Mouse (Mus musculus): ENCODE data around the gene Gm19402. TPM values are rescaled to one million over a fixed set of nuclear protein-coding genes. Genes with fewer than 3 reads are reported as not detected.

The Gm19402 gene
- polyA plus RNA-seq, 1 experiment from 2014 or later = not detected

DNA sequence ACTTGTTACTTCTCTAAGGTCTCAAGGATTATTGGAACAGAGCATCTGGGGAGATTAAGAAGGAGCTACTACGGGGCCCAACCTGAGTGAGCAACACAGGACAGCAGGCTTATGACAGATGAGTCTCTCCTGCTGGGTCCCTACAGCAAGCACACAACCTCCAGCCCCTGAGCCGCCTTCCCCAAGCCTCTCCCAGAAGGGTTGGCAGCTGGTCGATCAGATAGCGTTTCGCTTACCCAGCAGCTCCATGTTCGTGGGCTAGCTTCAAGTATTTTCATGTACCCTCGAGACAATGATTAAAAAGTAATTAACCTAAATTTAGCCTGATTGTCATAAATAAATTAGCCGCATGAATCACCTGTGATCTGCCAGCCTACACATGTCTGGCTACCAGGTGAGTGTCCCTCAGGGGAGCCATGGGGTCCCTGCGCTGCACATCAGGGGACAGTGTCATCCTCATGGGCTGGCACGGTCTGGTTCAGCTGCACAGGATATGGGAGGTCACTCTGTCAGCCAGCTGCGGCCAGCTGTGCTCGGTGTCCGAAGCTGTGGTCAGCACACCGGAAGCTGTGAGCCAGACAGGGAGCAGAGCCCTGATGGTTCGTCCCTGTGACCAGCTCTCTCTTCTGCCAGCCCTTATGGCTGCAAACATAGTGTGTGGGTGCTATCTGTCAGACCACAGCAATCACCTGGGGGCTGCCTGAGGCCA, 32.1 kb downstream of the Gm19402 start:
- H3K4me3 ChIP-seq = no peak overlapping the region
- no peak overlapping the region for H3K27ac ChIP-seq
- 0 out of 2 replicates have a peak, but pooled peaks cover 4% of the 10 kb centered on the region for H3K9me3 ChIP-seq
- H3K36me3 ChIP-seq = no peaks in the 10 kb centered on the region
- 72% methylated on average over 15 of the region's 15 CpGs for WGBS
- DNase-seq (ENCODE audit: low spot score) = no peak
- H3K4me1 ChIP-seq = no peaks in the 10 kb centered on the region
- H3K27me3 ChIP-seq (ENCODE audit: insufficient read depth, poor library complexity, severe bottlenecking) = peaks cover 9% of the 10 kb centered on the region

DNA sequence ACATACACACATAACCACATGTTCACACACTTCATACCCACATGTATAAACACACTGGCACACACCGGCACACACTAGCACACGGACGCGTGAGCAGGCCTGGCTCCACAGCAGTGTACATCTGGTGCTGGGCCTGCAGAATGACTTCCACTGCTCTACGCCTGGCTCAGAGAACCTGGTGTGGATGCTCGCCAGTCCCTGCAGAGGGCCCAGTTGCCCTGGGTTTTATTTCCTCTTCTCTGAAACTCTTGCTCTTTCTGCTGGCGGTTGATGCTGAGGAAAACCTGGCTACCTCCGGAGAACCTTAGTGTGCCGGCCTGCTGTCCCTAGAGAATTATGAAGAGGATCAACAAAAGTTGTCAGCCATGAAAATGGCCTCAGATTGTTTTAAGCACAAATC, 38.5 kb downstream of the Gm19402 start:
- Histone ChIP-seq H3K4me1 (peaks cover 4% of the 10 kb centered on the region; the same call in 1 of the 2 replicates), H3K36me3 (0 out of 2 replicates have a peak, but pooled peaks cover under 1% of the 10 kb centered on the region), H3K4me3 (no peak overlapping the region), H3K9me3 (no peaks in the 10 kb centered on the region), H3K27me3 (ENCODE audit: insufficient read depth, poor library complexity, severe bottlenecking) (no peaks in the 10 kb centered on the region), H3K27ac (no peak overlapping the region)
- no peak for DNase-seq (ENCODE audit: low spot score)
- 85% methylated on average over 9 of the region's 9 CpGs for WGBS

DNA sequence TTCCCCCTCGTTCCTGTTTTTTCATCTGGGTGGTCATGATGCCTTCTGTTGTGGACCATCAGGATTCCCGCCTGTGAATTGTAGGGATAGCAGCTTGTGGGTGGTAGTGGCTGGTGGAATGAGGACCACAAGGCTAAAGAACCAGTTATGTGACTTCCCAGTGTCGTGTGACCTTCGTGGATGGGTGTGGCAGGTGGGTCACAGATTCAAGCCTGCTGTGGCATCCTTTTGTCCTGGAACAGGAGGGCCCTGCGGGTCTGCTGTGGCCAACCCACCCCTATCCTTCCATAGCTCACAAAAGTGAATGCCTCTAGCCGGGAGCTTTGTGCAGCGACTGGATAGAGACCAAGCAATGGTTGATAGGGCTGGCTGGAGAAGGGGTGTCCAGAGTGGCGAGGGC, 42.7 kb downstream of the Gm19402 start:
- no peak for DNase-seq (ENCODE audit: low spot score)
- H3K9me3 ChIP-seq = no peaks in the 10 kb centered on the region
- H3K27ac ChIP-seq = no peak overlapping the region
- no peak overlapping the region for H3K4me3 ChIP-seq
- WGBS = 82% methylated on average over 8 of the region's 8 CpGs
- H3K27me3 ChIP-seq (ENCODE audit: insufficient read depth, poor library complexity, severe bottlenecking) = no peaks in the 10 kb centered on the region
- peaks cover 42% of the 10 kb centered on the region for H3K36me3 ChIP-seq
- peaks cover 4% of the 10 kb centered on the region for H3K4me1 ChIP-seq

DNA sequence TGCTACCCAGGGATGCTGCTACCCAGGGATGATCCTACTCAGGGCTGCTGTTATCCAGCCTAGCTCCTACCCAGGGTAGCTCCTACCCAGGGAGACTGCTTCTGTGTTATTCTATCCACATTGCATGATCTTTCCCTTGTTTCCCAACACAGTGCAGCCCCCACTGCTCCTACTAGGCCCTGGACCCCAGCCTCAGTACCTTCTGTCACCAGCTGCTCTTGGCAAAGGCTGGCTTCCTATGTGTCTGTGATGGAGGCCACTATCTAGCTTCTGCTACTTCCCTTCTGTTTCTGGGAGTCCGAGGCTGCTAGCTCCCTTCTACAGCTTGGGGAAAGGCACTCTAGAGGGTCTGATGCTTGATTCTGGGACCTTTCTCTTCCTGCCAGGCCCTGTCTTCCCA, 43.1 kb downstream of the Gm19402 start:
- Histone ChIP-seq H3K36me3 (peaks cover 46% of the 10 kb centered on the region), H3K9me3 (no peaks in the 10 kb centered on the region), H3K4me1 (peaks cover 4% of the 10 kb centered on the region), H3K27me3 (ENCODE audit: insufficient read depth, poor library complexity, severe bottlenecking) (no peaks in the 10 kb centered on the region), H3K27ac (no peak overlapping the region), H3K4me3 (no peak overlapping the region)
- 64% methylated on average over 1 of the region's 1 CpGs for WGBS
- no peak for DNase-seq (ENCODE audit: low spot score)

DNA sequence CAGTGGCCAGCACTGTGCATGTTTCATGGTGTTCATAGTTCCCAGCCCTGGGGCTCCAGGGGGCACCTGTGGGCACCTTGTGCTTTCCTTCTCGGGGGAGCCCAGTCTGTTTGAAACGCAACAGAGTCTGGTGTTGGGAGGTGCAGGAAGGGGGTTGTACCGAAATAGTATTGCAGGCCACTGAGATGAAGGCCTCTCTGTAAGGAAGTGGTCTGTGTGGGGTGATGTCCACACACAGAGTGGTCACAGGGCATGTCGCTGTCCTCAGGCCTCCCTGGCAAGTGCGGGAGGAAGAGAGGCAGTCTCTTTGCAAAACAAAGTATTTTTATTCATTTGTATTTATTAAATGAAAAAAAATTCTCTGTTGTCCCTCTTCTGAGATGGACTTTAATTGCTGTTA, 45.0 kb downstream of the Gm19402 start:
- WGBS = 79% methylated on average over 5 of the region's 5 CpGs
- H3K4me3 ChIP-seq = no peak overlapping the region
- peaks cover 4% of the 10 kb centered on the region for H3K4me1 ChIP-seq
- H3K27me3 ChIP-seq (ENCODE audit: insufficient read depth, poor library complexity, severe bottlenecking) = no peaks in the 10 kb centered on the region
- no peaks in the 10 kb centered on the region for H3K9me3 ChIP-seq
- no peak for DNase-seq (ENCODE audit: low spot score)
- peaks cover 63% of the 10 kb centered on the region for H3K36me3 ChIP-seq
- H3K27ac ChIP-seq = no peak overlapping the region

DNA sequence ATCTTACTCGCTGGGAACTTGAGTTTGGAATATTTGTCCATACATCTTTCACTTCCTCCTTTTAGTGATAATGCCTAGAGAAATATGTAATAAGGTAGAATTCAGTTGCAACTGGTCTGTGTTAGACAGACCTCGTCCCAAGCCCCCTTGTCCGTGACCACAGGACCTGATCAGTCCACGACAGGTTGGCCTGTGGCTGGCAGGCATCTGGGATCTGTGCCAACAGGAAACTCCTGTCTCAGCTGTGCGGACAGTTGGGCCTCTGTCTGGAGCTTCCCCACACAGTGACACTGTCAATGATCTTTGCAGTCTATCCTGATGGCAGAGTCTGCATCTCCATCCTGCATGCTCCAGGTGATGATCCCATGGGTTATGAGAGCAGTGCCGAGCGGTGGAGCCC, 47.4 kb downstream of the Gm19402 start:
- peaks cover 9% of the 10 kb centered on the region for H3K4me1 ChIP-seq
- H3K4me3 ChIP-seq = no peak overlapping the region
- no peaks in the 10 kb centered on the region for H3K27me3 ChIP-seq (ENCODE audit: insufficient read depth, poor library complexity, severe bottlenecking)
- WGBS = 78% methylated on average over 7 of the region's 7 CpGs
- H3K36me3 ChIP-seq = peaks cover 70% of the 10 kb centered on the region
- no peaks in the 10 kb centered on the region for H3K9me3 ChIP-seq
- no peak overlapping the region for H3K27ac ChIP-seq
- DNase-seq (ENCODE audit: low spot score) = no peak

MicroRNAs encoded within 50 kb of the gene (microRNA counts, 519-probe panel; counts per million panel counts)
- microRNA mmu-miR-1930 = not detected

Small RNA genes lying within 50 kb of the gene (microRNA-seq; reads per million reads assigned to microRNA genes)
- 33.1 reads per million, percentile 39 among the genes with 10 or more reads in this experiment for gene Mir1930

Other genes starting within 250 kb of the Gm19402 start
- 30.7 and 45.6 TPM in 2 replicates for gene Fam207a, start 175.0 kb downstream of the Gm19402 start, polyA plus RNA-seq (2016; fragmentation: Nextera tagmentation; extraction: Ambion mirVana)
- gene Itgb2, start 160.5 kb downstream of the Gm19402 start, polyA plus RNA-seq (2016; fragmentation: Nextera tagmentation; extraction: Ambion mirVana) = 2.4 and 3.6 TPM in 2 replicates
- 94.9 and 97.0 TPM in 2 replicates for gene Pttg1ip, start 109.0 kb downstream of the Gm19402 start, polyA plus RNA-seq (2016; fragmentation: Nextera tagmentation; extraction: Ambion mirVana)
- 235 and 306 TPM in 2 replicates for gene Sumo3, start 84.7 kb downstream of the Gm19402 start, polyA plus RNA-seq (2016; fragmentation: Nextera tagmentation; extraction: Ambion mirVana)
- 2.1 and 2.7 TPM in 2 replicates for gene Gm49325, start 84.6 kb downstream of the Gm19402 start, polyA plus RNA-seq (2016; fragmentation: Nextera tagmentation; extraction: Ambion mirVana)
- gene Ube2g2, start 68.5 kb downstream of the Gm19402 start, polyA plus RNA-seq (2016; fragmentation: Nextera tagmentation; extraction: Ambion mirVana) = 83.1 and 92.1 TPM in 2 replicates
- 0.14 and 0.38 TPM in 2 replicates for gene Tspear, start 4.2 kb downstream of the Gm19402 start, polyA plus RNA-seq (2016; fragmentation: Nextera tagmentation; extraction: Ambion mirVana)
- not detected in 2 replicates for gene Gm9508, start 6.5 kb upstream of the Gm19402 start, polyA plus RNA-seq (2016; fragmentation: Nextera tagmentation; extraction: Ambion mirVana)
- not detected in 2 replicates for gene Gm10272, start 15.9 kb upstream of the Gm19402 start, polyA plus RNA-seq (2016; fragmentation: Nextera tagmentation; extraction: Ambion mirVana)
- gene Gm10024, start 20.7 kb upstream of the Gm19402 start, polyA plus RNA-seq (2016; fragmentation: Nextera tagmentation; extraction: Ambion mirVana) = not detected in 2 replicates
- not detected in 2 replicates for gene Gm10142, start 25.1 kb upstream of the Gm19402 start, polyA plus RNA-seq (2016; fragmentation: Nextera tagmentation; extraction: Ambion mirVana)
- not detected in 2 replicates for gene Krtap12-1, start 29.8 kb upstream of the Gm19402 start, polyA plus RNA-seq (2016; fragmentation: Nextera tagmentation; extraction: Ambion mirVana)
- not detected in 2 replicates for gene Gm10100, start 35.7 kb upstream of the Gm19402 start, polyA plus RNA-seq (2016; fragmentation: Nextera tagmentation; extraction: Ambion mirVana)
- gene Gm18596, start 51.9 kb upstream of the Gm19402 start, polyA plus RNA-seq (2016; fragmentation: Nextera tagmentation; extraction: Ambion mirVana) = not detected in 2 replicates
- not detected in 2 replicates for gene Gm9736, start 60.6 kb upstream of the Gm19402 start, polyA plus RNA-seq (2016; fragmentation: Nextera tagmentation; extraction: Ambion mirVana)
- gene Gm3233, start 68.9 kb upstream of the Gm19402 start, polyA plus RNA-seq (2016; fragmentation: Nextera tagmentation; extraction: Ambion mirVana) = not detected in 2 replicates
- gene Gm3238, start 80.6 kb upstream of the Gm19402 start, polyA plus RNA-seq (2016; fragmentation: Nextera tagmentation; extraction: Ambion mirVana) = not detected in 2 replicates
- gene Gm7138, start 86.2 kb upstream of the Gm19402 start, polyA plus RNA-seq (2016; fragmentation: Nextera tagmentation; extraction: Ambion mirVana) = not detected in 2 replicates
- not detected in 2 replicates for gene Gm3250, start 91.8 kb upstream of the Gm19402 start, polyA plus RNA-seq (2016; fragmentation: Nextera tagmentation; extraction: Ambion mirVana)
- not detected in 2 replicates for gene Gm7137, start 97.4 kb upstream of the Gm19402 start, polyA plus RNA-seq (2016; fragmentation: Nextera tagmentation; extraction: Ambion mirVana)
- not detected in 2 replicates for gene Gm9639, start 104.3 kb upstream of the Gm19402 start, polyA plus RNA-seq (2016; fragmentation: Nextera tagmentation; extraction: Ambion mirVana)
- not detected in 2 replicates for gene Gm19668, start 108.4 kb upstream of the Gm19402 start, polyA plus RNA-seq (2016; fragmentation: Nextera tagmentation; extraction: Ambion mirVana)
- gene Gm9507, start 121.1 kb upstream of the Gm19402 start, polyA plus RNA-seq (2016; fragmentation: Nextera tagmentation; extraction: Ambion mirVana) = not detected in 2 replicates
- not detected in 2 replicates for gene Gm2696, start 123.9 kb upstream of the Gm19402 start, polyA plus RNA-seq (2016; fragmentation: Nextera tagmentation; extraction: Ambion mirVana)
- not detected in 2 replicates for gene Krtap10-4, start 136.3 kb upstream of the Gm19402 start, polyA plus RNA-seq (2016; fragmentation: Nextera tagmentation; extraction: Ambion mirVana)
- not detected in 2 replicates for gene Krtap10-10, start 145.2 kb upstream of the Gm19402 start, polyA plus RNA-seq (2016; fragmentation: Nextera tagmentation; extraction: Ambion mirVana)
- not detected in 2 replicates for gene Gm36176, start 156.0 kb upstream of the Gm19402 start, polyA plus RNA-seq (2016; fragmentation: Nextera tagmentation; extraction: Ambion mirVana)
- gene Gm10318, start 162.1 kb upstream of the Gm19402 start, polyA plus RNA-seq (2016; fragmentation: Nextera tagmentation; extraction: Ambion mirVana) = not detected in 2 replicates
- gene Gm3285, start 171.2 kb upstream of the Gm19402 start, polyA plus RNA-seq (2016; fragmentation: Nextera tagmentation; extraction: Ambion mirVana) = not detected in 2 replicates
- gene Lrrc3, start 211.8 kb upstream of the Gm19402 start, polyA plus RNA-seq (2016; fragmentation: Nextera tagmentation; extraction: Ambion mirVana) = 2.7 and 4.9 TPM in 2 replicates

Measured in heart, embryonic 10.5 days (tissue).